Mouse (Mus musculus) neural tube, embryonic 12.5 days (tissue): ENCODE measurements around the gene Lfng. TPM values are rescaled to one million over a fixed set of nuclear protein-coding genes. Genes with fewer than 3 reads are reported as not detected.

ENCODE experiments used
- ATAC-seq: fragments of 200-750 bp; cut with Nextera tagmentation; 2 replicates; pipeline ENCODE4 v1.8.0; 2017; ENCODE audit warnings: low read depth, mild to moderate bottlenecking, moderate TSS enrichment, moderate library complexity; ENCODE audit not compliant: low FRiP score
- H3K27ac ChIP-seq: fragments of 300-500 bp; sonication (generic); 2 replicates; pipeline ENCODE4 v1.5.1; 2016
- H3K27me3 ChIP-seq: fragments of 300-500 bp; sonication (generic); replicated peaks from 2 replicates; pipeline ENCODE4 v1.6.1; 2016; ENCODE audit warnings: mild to moderate bottlenecking
- H3K36me3 ChIP-seq: fragments of 300-500 bp; sonication (generic); 2 replicates; pipeline ENCODE4 v1.6.1; 2016; ENCODE audit warnings: mild to moderate bottlenecking
- H3K4me1 ChIP-seq: fragments of 300-500 bp; sonication (generic); 2 replicates; pipeline ENCODE4 v1.6.1; 2016
- H3K4me2 ChIP-seq: fragments of 300-500 bp; sonication (generic); replicated peaks from 2 replicates; pipeline ENCODE4 v1.6.1; 2016; ENCODE audit warnings: mild to moderate bottlenecking
- H3K4me3 ChIP-seq: fragments of 300-500 bp; sonication (generic); 2 replicates; pipeline ENCODE4 v1.5.1; 2016
- H3K9ac ChIP-seq: fragments of 300-500 bp; sonication (generic); 2 replicates; pipeline ENCODE4 v1.6.1; 2016; ENCODE audit warnings: mild to moderate bottlenecking
- H3K9me3 ChIP-seq: fragments of 300-500 bp; sonication (generic); 2 replicates; pipeline ENCODE4 v1.6.1; 2016; ENCODE audit warnings: mild to moderate bottlenecking
- WGBS: fragments of 180-500 bp; shearing (Covaris S2); methylation state at CpG from one replicate; pipeline ENCODE4 v1.1.7; 2016; 5-methylcytosine and 5-hydroxymethylcytosine counted together
- polyA plus RNA-seq: library from polyadenylated mRNA; unstranded; fragments of >200 nt; fragmentation: Nextera tagmentation; extraction: Ambion mirVana; gene quantifications from 2 replicates; pipeline ENCODE4 v1.2.1, GENCODE M21; 2016

Lfng gene
- 30.5 and 34.5 TPM in 2 replicates for polyA plus RNA-seq

DNA sequence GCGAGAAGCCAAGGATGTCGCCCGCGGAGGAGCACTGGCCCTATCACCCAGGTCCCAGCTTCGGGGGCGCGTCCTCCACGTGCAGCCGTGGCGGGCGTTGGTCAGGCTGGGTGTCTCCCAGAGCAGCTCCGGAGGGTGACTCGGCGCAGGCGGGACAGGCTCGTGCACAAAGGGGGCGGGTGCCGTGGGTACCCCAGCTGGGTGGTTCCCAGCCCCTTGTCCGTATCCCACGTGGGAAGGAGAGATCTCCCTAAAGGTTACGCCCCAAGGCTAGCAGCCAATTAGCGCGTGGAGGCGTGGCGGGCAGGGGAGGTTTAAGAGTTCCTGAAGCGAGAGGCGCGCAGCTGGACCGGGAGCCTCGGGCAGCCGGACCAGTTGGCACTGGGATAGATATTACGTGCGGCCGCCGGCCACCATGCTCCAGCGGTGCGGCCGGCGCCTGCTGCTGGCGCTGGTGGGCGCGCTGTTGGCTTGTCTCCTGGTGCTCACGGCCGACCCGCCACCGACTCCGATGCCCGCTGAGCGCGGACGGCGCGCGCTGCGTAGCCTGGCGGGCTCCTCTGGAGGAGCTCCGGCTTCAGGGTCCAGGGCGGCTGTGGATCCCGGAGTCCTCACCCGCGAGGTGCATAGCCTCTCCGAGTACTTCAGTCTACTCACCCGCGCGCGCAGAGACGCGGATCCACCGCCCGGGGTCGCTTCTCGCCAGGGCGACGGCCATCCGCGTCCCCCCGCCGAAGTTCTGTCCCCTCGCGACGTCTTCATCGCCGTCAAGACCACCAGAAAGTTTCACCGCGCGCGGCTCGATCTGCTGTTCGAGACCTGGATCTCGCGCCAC is at the start of gene Lfng:
TSS of gene Lfng (plus strand) at position 320 of the 835 bp plus-strand sequence.
- peak; percentile 61 for ATAC-seq
- Histone ChIP-seq H3K4me3 (peak within 1 kb of the TSS; percentile 65), H3K9ac (peak within 1 kb of the TSS; percentile 87), H3K9me3 (no peaks in the 10 kb centered on the region), H3K4me1 (peaks cover 75% of the 10 kb centered on the region), H3K4me2 (peak within 1 kb of the TSS; percentile 80), H3K27ac (peak within 1 kb of the TSS; percentile 71), H3K36me3 (no peaks in the 10 kb centered on the region), H3K27me3 (no peaks in the 10 kb centered on the region; the same call in 1 of the 2 replicates)
- under 1% methylated on average over 91 of the region's 91 CpGs for WGBS

GRCm38 (mm10) chr5:140562601-140563000 is 44.5 kb upstream of the Lfng start:
- H3K36me3 ChIP-seq = no peaks in the 10 kb centered on the region
- H3K27ac ChIP-seq = no peak overlapping the region
- H3K4me3 ChIP-seq = no peak overlapping the region
- no peaks in the 10 kb centered on the region for H3K9me3 ChIP-seq
- ATAC-seq = no peak
- 86% methylated on average over 6 of the region's 9 CpGs for WGBS
- H3K27me3 ChIP-seq = no peaks in the 10 kb centered on the region
- no peak overlapping the region for H3K4me2 ChIP-seq
- no peak overlapping the region for H3K9ac ChIP-seq
- H3K4me1 ChIP-seq = peaks cover 13% of the 10 kb centered on the region; the same call in 1 of the 2 replicates

DNA sequence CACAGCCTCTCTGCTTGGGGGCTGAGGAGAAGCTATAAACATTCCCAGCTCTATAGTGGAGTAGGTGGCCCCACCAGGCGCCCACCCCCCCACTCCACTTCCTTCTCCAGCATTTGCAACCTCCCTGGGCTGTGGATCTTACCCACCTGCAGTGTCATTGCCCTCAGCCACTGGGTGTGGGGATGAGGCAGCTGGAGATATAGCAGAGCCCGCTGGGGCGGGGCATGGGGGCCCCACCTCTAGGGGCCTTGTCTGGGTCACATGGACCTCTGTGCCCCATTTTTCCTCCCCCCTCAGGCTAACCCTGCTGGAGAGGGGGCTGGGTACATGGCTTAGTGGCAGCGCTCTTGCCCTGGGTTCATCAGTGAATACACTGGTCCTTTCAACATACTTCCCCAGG is 42.2 kb upstream of the Lfng start, which contains the start of gene Grifin:
TSS of gene Grifin (minus strand) at position 176 of the 400 bp plus-strand sequence.
- no peaks in the 10 kb centered on the region for H3K27me3 ChIP-seq

DNA sequence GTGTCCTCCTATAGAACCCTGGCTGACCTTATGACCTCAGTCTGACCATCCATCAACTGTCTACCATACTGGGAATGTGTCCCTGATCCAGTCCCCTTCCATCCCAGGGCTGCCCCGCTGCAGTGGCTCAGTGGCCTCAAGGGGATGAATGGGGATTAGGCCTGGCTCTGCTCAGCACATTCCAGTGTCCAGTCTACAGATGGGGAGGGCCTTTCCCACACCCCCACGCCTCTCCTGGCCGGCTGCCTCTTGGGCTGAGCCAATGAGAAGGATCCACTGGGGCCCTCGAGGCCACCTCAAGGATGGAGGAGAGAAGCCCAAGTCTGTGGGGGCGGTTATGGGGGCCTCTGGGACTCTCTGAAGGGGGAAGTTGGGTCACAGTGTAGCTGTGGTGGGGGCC is 41.7 kb upstream of the Lfng start:
- Histone ChIP-seq H3K36me3 (no peaks in the 10 kb centered on the region), H3K4me1 (peaks cover 19% of the 10 kb centered on the region), H3K27ac (no peak overlapping the region), H3K9me3 (no peaks in the 10 kb centered on the region), H3K27me3 (no peaks in the 10 kb centered on the region), H3K9ac (no peak overlapping the region), H3K4me3 (no peak overlapping the region), H3K4me2 (no peak overlapping the region)
- WGBS = 31% methylated on average over 5 of the region's 5 CpGs
- no peak for ATAC-seq

More for the DNA sequence above, 42.2 kb upstream of the Lfng start, which contains the start of gene Grifin:
- H3K4me3 ChIP-seq = no peak within 1 kb of the TSS
- ATAC-seq = no peak
- no peaks in the 10 kb centered on the region for H3K9me3 ChIP-seq
- 83% methylated on average over 4 of the region's 4 CpGs for WGBS
- H3K4me1 ChIP-seq = peaks cover 19% of the 10 kb centered on the region
- H3K9ac ChIP-seq = no peak within 1 kb of the TSS
- no peaks in the 10 kb centered on the region for H3K36me3 ChIP-seq
- no peak within 1 kb of the TSS for H3K4me2 ChIP-seq
- no peak within 1 kb of the TSS for H3K27ac ChIP-seq

DNA sequence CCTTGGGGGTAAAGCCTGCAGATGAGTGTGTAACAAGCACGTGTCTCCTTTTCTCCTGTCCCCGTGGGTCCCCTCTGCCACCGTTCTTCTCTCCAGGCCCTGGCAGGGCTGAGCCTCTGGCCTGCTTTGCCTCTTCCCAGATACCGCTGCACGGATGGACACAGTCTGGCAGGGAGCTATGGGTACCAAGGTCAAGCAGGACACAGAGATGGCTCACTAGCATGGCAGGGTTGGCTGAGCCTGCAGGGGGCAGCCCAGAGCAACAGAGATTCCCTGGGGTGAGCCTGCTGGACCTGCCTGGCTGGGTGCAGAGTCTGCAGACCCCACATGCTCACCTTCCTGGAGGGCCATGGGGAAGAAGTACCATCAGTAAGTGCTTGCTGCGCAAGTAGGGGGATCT is 41.3 kb upstream of the Lfng start:
- Histone ChIP-seq H3K9ac (no peak overlapping the region), H3K4me1 (peaks cover 19% of the 10 kb centered on the region), H3K27ac (no peak overlapping the region), H3K27me3 (no peaks in the 10 kb centered on the region), H3K4me2 (no peak overlapping the region), H3K36me3 (no peaks in the 10 kb centered on the region), H3K9me3 (no peaks in the 10 kb centered on the region), H3K4me3 (no peak overlapping the region)
- no peak for ATAC-seq
- 70% methylated on average over 6 of the region's 6 CpGs for WGBS

DNA sequence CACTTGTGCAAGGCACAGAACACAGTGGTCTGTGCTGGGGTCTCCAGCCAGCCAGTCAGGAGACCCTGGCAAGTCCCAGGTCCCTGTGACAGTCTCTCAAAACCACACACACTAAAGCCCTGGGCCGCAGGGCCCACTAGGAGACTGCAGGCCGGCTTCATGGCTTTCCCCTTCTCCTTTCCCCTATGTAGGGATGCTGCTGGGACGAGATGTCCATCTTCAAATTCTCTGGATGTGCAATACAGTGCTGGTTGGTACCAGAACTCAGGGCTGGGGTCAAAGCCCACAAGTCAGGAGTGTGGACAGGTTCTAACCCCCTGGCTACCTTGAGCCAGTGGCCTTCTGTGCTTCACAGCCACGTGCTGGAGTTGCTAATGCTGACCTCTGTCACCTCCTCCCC is 40.8 kb upstream of the Lfng start:
- Histone ChIP-seq H3K4me3 (no peak overlapping the region), H3K9ac (no peak overlapping the region), H3K27me3 (no peaks in the 10 kb centered on the region), H3K9me3 (no peaks in the 10 kb centered on the region), H3K36me3 (no peaks in the 10 kb centered on the region), H3K4me2 (no peak overlapping the region), H3K4me1 (peaks cover 22% of the 10 kb centered on the region), H3K27ac (no peak overlapping the region)
- WGBS = 68% methylated on average over 4 of the region's 4 CpGs
- no peak for ATAC-seq

- Histone ChIP-seq H3K9me3 (no peaks in the 10 kb centered on the region), H3K4me2 (no peak overlapping the region), H3K36me3 (no peaks in the 10 kb centered on the region), H3K4me1 (peaks cover 22% of the 10 kb centered on the region), H3K27ac (no peak overlapping the region), H3K27me3 (no peaks in the 10 kb centered on the region), H3K4me3 (no peak overlapping the region), H3K9ac (no peak overlapping the region)
- WGBS = 52% methylated on average over 11 of the region's 11 CpGs
- ATAC-seq = 0 out of 2 replicates have a peak, but pooled peaks have one; percentile 37
These were observed 39.8 kb upstream of the Lfng start for GRCm38 (mm10) chr5:140567321-140567720.

DNA sequence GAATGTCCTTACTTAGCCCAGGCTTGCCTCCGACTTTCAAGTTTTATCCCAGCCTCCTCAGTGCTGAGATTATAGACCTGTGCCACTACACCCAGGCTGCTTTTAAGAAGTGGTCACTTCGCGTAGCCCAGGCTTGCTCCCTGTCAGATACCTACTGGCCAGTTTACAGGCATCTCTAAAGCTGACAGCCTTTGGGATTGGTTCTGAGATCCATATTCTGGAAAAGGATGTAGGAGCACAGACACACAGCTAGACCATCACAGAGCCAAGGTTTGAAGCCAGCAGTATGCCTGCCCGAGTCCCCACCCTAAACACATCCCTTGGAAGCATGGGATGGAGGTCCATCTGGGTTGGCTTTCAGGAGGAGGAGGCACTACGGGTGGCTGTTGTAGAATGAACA is 39.4 kb upstream of the Lfng start:
- H3K9me3 ChIP-seq = no peaks in the 10 kb centered on the region
- peaks cover 22% of the 10 kb centered on the region for H3K4me1 ChIP-seq
- H3K27ac ChIP-seq = no peak overlapping the region
- no peaks in the 10 kb centered on the region for H3K27me3 ChIP-seq
- WGBS = 91% methylated on average over 5 of the region's 5 CpGs
- H3K4me3 ChIP-seq = no peak overlapping the region
- H3K4me2 ChIP-seq = no peak overlapping the region
- ATAC-seq = no peak
- no peaks in the 10 kb centered on the region for H3K36me3 ChIP-seq
- H3K9ac ChIP-seq = no peak overlapping the region

DNA sequence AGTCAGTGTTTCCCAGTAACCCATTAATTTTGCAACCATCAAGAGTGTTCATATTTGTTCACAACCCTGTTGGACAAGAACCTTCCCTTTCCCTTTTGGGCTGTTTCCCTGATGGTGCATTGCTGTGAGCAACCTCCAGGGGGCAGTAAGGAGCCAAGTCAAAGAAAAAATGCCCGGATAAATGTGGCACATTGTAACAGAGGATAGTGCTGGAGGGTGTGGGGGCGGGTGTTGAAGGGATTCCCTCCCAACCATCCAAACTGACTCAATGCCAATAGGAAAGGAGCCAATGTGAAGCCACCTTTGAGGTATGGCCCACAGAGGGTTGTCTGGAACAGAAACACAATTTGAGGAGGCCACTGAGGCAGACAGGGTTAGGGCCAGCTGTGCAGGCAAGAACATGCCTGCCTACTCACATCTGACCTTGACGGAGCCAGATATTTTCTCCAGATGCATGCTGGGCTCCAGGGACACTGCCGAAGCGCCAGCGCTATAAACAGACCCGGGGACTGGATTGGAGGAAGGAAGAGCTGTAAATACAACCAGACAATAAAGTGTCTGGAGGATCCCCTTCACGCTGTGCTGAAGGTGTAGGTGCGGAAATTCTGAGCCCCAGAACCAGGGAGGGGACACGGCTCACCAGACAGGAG is 38.7 kb upstream of the Lfng start:
- peak overlapping the region; percentile 31; the same call in 1 of the 2 replicates for H3K4me2 ChIP-seq
- H3K4me1 ChIP-seq = peaks cover 22% of the 10 kb centered on the region
- no peaks in the 10 kb centered on the region for H3K27me3 ChIP-seq
- peak overlapping the region; percentile 26; the same call in 1 of the 2 replicates for H3K27ac ChIP-seq
- no peak overlapping the region for H3K4me3 ChIP-seq
- peak; percentile 26; the same call in 1 of the 2 replicates for ATAC-seq
- no peaks in the 10 kb centered on the region for H3K9me3 ChIP-seq
- H3K36me3 ChIP-seq = no peaks in the 10 kb centered on the region
- no peak overlapping the region for H3K9ac ChIP-seq
- WGBS = 26% methylated on average over 10 of the region's 10 CpGs

DNA sequence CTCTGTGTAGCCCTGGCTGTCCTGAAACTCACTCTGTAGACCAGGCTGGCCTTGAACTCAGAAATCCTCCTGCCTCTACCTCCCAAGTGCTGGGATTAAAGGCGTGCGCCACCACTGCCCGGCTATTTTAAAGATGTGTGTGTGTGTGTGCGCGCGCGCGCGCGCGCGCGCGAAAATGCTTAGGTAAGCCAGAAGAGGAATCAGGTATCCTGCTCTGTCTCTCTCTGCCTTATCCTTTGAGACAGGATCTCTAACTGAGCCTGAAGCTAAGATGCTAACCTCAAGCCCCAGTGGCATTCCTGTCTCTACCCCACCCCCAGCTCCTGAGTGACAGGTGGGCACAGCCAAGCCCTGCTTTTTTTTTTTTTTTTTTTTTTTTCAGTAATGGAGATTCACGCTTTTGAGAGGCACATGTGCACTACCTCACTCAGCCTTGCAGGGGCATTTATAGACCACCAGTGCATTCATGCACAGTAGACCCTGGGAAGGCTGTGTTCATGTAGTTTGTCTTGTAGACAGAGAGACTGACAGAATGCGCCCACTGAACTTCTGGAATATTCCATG is 38.0 kb upstream of the Lfng start:
- Histone ChIP-seq H3K36me3 (no peaks in the 10 kb centered on the region), H3K4me2 (no peak overlapping the region), H3K27ac (no peak overlapping the region), H3K27me3 (no peaks in the 10 kb centered on the region), H3K9ac (no peak overlapping the region), H3K9me3 (no peaks in the 10 kb centered on the region), H3K4me1 (peaks cover 22% of the 10 kb centered on the region), H3K4me3 (no peak overlapping the region)
- 85% methylated on average over 16 of the region's 16 CpGs for WGBS
- no peak for ATAC-seq

- no peak for ATAC-seq
- WGBS = 89% methylated on average over 13 of the region's 13 CpGs
These were observed 36.8 kb upstream of the Lfng start for GRCm38 (mm10) chr5:140570223-140570870.

GRCm38 (mm10) chr5:140571201-140571600 is 35.9 kb upstream of the Lfng start:
- Histone ChIP-seq H3K27me3 (no peaks in the 10 kb centered on the region), H3K36me3 (no peaks in the 10 kb centered on the region), H3K4me3 (no peak overlapping the region), H3K9ac (no peak overlapping the region), H3K9me3 (no peaks in the 10 kb centered on the region), H3K4me2 (no peak overlapping the region), H3K27ac (no peak overlapping the region), H3K4me1 (peaks cover 8% of the 10 kb centered on the region; the same call in 1 of the 2 replicates)
- 55% methylated on average over 4 of the region's 4 CpGs for WGBS
- ATAC-seq = no peak

More at GRCm38 (mm10) chr5:140570223-140570870, 36.8 kb upstream of the Lfng start:
- H3K9me3 ChIP-seq = no peaks in the 10 kb centered on the region
- no peak overlapping the region for H3K4me2 ChIP-seq
- no peak overlapping the region for H3K9ac ChIP-seq
- H3K36me3 ChIP-seq = no peaks in the 10 kb centered on the region
- H3K4me1 ChIP-seq = peaks cover 15% of the 10 kb centered on the region
- no peak overlapping the region for H3K27ac ChIP-seq
- no peaks in the 10 kb centered on the region for H3K27me3 ChIP-seq
- H3K4me3 ChIP-seq = no peak overlapping the region
